Mouse (Mus musculus): ENCODE measurements around the gene Olfr564. TPM values are rescaled to one million over a fixed set of nuclear protein-coding genes. Genes with fewer than 3 reads are reported as not detected.

Olfr564 gene
- polyA plus RNA-seq (2015; fragmentation: Nextera tagmentation; extraction: Ambion mirVana): not detected in 2 replicates

DNA sequence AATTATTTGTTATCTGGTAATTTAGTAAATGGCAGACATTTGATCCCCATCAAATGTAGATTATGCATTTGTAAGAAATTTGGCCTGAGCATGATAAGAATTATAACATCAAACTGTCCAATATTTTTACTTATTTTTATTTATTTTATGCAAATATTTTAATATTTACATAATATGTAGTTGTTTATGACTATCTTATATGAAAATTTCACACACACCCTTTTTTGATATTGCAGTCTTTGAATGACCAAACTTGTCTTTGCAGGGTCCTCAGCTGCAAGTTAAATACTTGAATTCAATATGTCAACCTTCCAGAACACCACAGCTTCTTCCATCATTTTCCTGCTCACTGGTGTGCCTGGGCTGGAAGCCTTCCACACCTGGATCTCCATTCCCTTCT lies at the start of gene Olfr564:
Gene Olfr564, plus strand, starts transcription at position 301 of the 400 bp plus-strand sequence.
- H3K27ac ChIP-seq: no peak within 1 kb of the TSS
- no peak within 1 kb of the TSS for H3K4me3 ChIP-seq
- H3K9ac ChIP-seq: no peak within 1 kb of the TSS
- no peaks in the 10 kb centered on the region for H3K36me3 ChIP-seq (ENCODE audit: poor library complexity, severe bottlenecking)
- ATAC-seq: no peak
- H3K4me1 ChIP-seq: no peaks in the 10 kb centered on the region
- no peaks in the 10 kb centered on the region for H3K27me3 ChIP-seq
- H3K9me3 ChIP-seq (replicated peaks): no peaks in the 10 kb centered on the region
- H3K4me2 ChIP-seq: no peak within 1 kb of the TSS

DNA sequence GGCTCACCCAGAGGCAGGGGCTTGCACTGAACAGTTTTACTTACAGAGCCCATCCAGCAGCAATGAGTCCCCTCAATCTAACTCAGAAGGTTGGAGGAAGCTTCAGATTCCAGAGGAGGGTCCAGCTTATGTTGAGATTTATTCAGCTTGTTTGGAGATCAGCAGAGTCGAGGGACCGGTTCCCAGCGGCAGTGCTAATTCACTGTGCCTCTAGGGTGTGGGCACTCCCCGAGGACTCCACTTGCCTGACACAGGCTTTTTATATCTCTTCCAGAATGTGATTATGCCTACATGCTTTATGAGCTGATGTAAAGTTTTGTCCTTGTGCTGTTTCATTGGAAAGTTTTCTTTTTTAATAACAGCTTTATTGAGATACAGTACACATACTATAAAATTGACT lies 44.0 kb upstream of the Olfr564 start, which contains the start of the genes Olfr560 and Olfr78:
Gene Olfr560, minus strand, starts transcription at position 101 of the 400 bp plus-strand sequence.
Gene Olfr78, minus strand, starts transcription at position 206 of the 400 bp plus-strand sequence.
- no peaks in the 10 kb centered on the region for H3K27me3 ChIP-seq
- no peaks in the 10 kb centered on the region for H3K36me3 ChIP-seq (ENCODE audit: poor library complexity, severe bottlenecking)
- H3K4me3 ChIP-seq: no peak within 1 kb of the TSS
- no peak within 1 kb of the TSS for H3K9ac ChIP-seq
- no peaks in the 10 kb centered on the region for H3K4me1 ChIP-seq
- no peak for ATAC-seq
- WGBS: 88% methylated on average over 4 of the region's 4 CpGs
- H3K4me2 ChIP-seq: no peak within 1 kb of the TSS
- no peaks in the 10 kb centered on the region for H3K9me3 ChIP-seq (replicated peaks)
- H3K27ac ChIP-seq: no peak within 1 kb of the TSS

DNA sequence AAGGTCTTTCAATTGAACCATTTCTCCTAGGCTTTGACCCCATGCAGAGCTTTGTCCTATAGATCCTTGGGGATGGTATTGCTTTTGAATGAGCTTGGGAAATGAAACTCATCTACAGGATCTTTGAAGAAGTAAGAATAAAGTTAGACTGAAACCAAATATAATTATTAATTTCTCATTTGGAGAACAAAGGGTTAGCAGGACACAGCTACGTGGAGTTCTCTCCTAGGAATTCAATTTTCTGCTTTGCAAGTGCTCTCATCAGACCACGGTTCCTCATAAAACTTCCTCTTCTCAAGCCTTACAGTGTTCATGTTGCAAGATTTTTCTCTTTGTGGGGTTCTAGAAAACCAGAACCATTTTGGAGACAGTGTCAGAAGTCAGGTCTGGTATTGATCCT lies 32.4 kb upstream of the Olfr564 start, which contains the start of gene Olfr561:
Gene Olfr561, plus strand, starts transcription at position 301 of the 400 bp plus-strand sequence.
- no peak within 1 kb of the TSS for H3K27ac ChIP-seq
- H3K4me2 ChIP-seq: no peak within 1 kb of the TSS
- WGBS: 85% methylated on average over 2 of the region's 2 CpGs
- H3K9ac ChIP-seq: no peak within 1 kb of the TSS
- H3K27me3 ChIP-seq: no peaks in the 10 kb centered on the region
- no peaks in the 10 kb centered on the region for H3K4me1 ChIP-seq
- H3K36me3 ChIP-seq (ENCODE audit: poor library complexity, severe bottlenecking): no peaks in the 10 kb centered on the region
- no peak within 1 kb of the TSS for H3K4me3 ChIP-seq
- ATAC-seq: no peak
- no peaks in the 10 kb centered on the region for H3K9me3 ChIP-seq (replicated peaks)

Other genes starting within 250 kb of the Olfr564 start
- gene Trim21, start 238.0 kb upstream of the Olfr564 start, polyA plus RNA-seq (2015; fragmentation: Nextera tagmentation; extraction: Ambion mirVana): 0.09 TPM in 1 of 2 replicates, not detected in the other
- not detected in 2 replicates for gene Olfr550, start 232.0 kb upstream of the Olfr564 start, polyA plus RNA-seq (2015; fragmentation: Nextera tagmentation; extraction: Ambion mirVana)
- not detected in 2 replicates for gene Olfr551, start 211.6 kb upstream of the Olfr564 start, polyA plus RNA-seq (2015; fragmentation: Nextera tagmentation; extraction: Ambion mirVana)
- not detected in 2 replicates for gene Olfr552, start 205.7 kb upstream of the Olfr564 start, polyA plus RNA-seq (2015; fragmentation: Nextera tagmentation; extraction: Ambion mirVana)
- not detected in 2 replicates for gene Olfr553, start 185.3 kb upstream of the Olfr564 start, polyA plus RNA-seq (2015; fragmentation: Nextera tagmentation; extraction: Ambion mirVana)
- gene Olfr554, start 165.0 kb upstream of the Olfr564 start, polyA plus RNA-seq (2015; fragmentation: Nextera tagmentation; extraction: Ambion mirVana): not detected in 2 replicates
- gene Olfr555, start 144.7 kb upstream of the Olfr564 start, polyA plus RNA-seq (2015; fragmentation: Nextera tagmentation; extraction: Ambion mirVana): not detected in 2 replicates
- gene Olfr556, start 138.6 kb upstream of the Olfr564 start, polyA plus RNA-seq (2015; fragmentation: Nextera tagmentation; extraction: Ambion mirVana): not detected in 2 replicates
- gene Trim68, start 116.2 kb upstream of the Olfr564 start, polyA plus RNA-seq (2015; fragmentation: Nextera tagmentation; extraction: Ambion mirVana): 5.2 and 6.5 TPM in 2 replicates
- gene Olfr557, start 107.6 kb upstream of the Olfr564 start, polyA plus RNA-seq (2015; fragmentation: Nextera tagmentation; extraction: Ambion mirVana): not detected in 2 replicates
- gene Olfr558, start 101.3 kb upstream of the Olfr564 start, polyA plus RNA-seq (2015; fragmentation: Nextera tagmentation; extraction: Ambion mirVana): not detected in 2 replicates
- gene Olfr33, start 84.4 kb upstream of the Olfr564 start, polyA plus RNA-seq (2015; fragmentation: Nextera tagmentation; extraction: Ambion mirVana): not detected in 2 replicates
- not detected in 2 replicates for gene Olfr559, start 76.0 kb upstream of the Olfr564 start, polyA plus RNA-seq (2015; fragmentation: Nextera tagmentation; extraction: Ambion mirVana)
- not detected in 2 replicates for gene Olfr560, start 44.1 kb upstream of the Olfr564 start, polyA plus RNA-seq (2015; fragmentation: Nextera tagmentation; extraction: Ambion mirVana)
- not detected in 2 replicates for gene Olfr78, start 44.0 kb upstream of the Olfr564 start, polyA plus RNA-seq (2015; fragmentation: Nextera tagmentation; extraction: Ambion mirVana)
- not detected in 2 replicates for gene Olfr561, start 32.3 kb upstream of the Olfr564 start, polyA plus RNA-seq (2015; fragmentation: Nextera tagmentation; extraction: Ambion mirVana)
- gene Olfr566, start 55.3 kb downstream of the Olfr564 start, polyA plus RNA-seq (2015; fragmentation: Nextera tagmentation; extraction: Ambion mirVana): not detected in 2 replicates
- not detected in 2 replicates for gene Olfr568, start 73.6 kb downstream of the Olfr564 start, polyA plus RNA-seq (2015; fragmentation: Nextera tagmentation; extraction: Ambion mirVana)
- not detected in 2 replicates for gene Olfr569, start 87.4 kb downstream of the Olfr564 start, polyA plus RNA-seq (2015; fragmentation: Nextera tagmentation; extraction: Ambion mirVana)
- gene Olfr570, start 91.1 kb downstream of the Olfr564 start, polyA plus RNA-seq (2015; fragmentation: Nextera tagmentation; extraction: Ambion mirVana): not detected in 2 replicates
- gene Olfr571, start 114.1 kb downstream of the Olfr564 start, polyA plus RNA-seq (2015; fragmentation: Nextera tagmentation; extraction: Ambion mirVana): not detected in 2 replicates
- gene Olfr572, start 120.9 kb downstream of the Olfr564 start, polyA plus RNA-seq (2015; fragmentation: Nextera tagmentation; extraction: Ambion mirVana): not detected in 2 replicates
- not detected in 2 replicates for gene Olfr573-ps1, start 139.1 kb downstream of the Olfr564 start, polyA plus RNA-seq (2015; fragmentation: Nextera tagmentation; extraction: Ambion mirVana)
- not detected in 2 replicates for gene Olfr574, start 145.0 kb downstream of the Olfr564 start, polyA plus RNA-seq (2015; fragmentation: Nextera tagmentation; extraction: Ambion mirVana)
- gene Olfr575, start 155.3 kb downstream of the Olfr564 start, polyA plus RNA-seq (2015; fragmentation: Nextera tagmentation; extraction: Ambion mirVana): not detected in 2 replicates
- gene Olfr576, start 159.2 kb downstream of the Olfr564 start, polyA plus RNA-seq (2015; fragmentation: Nextera tagmentation; extraction: Ambion mirVana): not detected in 2 replicates
- not detected in 2 replicates for gene Olfr577, start 172.5 kb downstream of the Olfr564 start, polyA plus RNA-seq (2015; fragmentation: Nextera tagmentation; extraction: Ambion mirVana)
- gene Olfr578, start 185.8 kb downstream of the Olfr564 start, polyA plus RNA-seq (2015; fragmentation: Nextera tagmentation; extraction: Ambion mirVana): not detected in 2 replicates
- gene Olfr582, start 234.5 kb downstream of the Olfr564 start, polyA plus RNA-seq (2015; fragmentation: Nextera tagmentation; extraction: Ambion mirVana): not detected in 2 replicates
- not detected in 2 replicates for gene Olfr583, start 247.8 kb downstream of the Olfr564 start, polyA plus RNA-seq (2015; fragmentation: Nextera tagmentation; extraction: Ambion mirVana)